Mouse (Mus musculus) G1E (cell line): ENCODE results near the gene Caml. TPM values are rescaled to one million over a fixed set of nuclear protein-coding genes. Genes with fewer than 3 reads are reported as not detected.
"Not testable (repeated sequence)": the region's sequence is repeated elsewhere in the genome, so short reads cannot be mapped to it uniquely, and the experiment has no call there.

Experiments used
- ATAC-seq: 2 replicates; pipeline ENCODE4 v1.8.0; 2016; ENCODE audit warnings: mild to moderate bottlenecking; ENCODE audit not compliant: insufficient number of reproducible peaks, poor library complexity, low FRiP score, severe bottlenecking; ENCODE audit errors: extremely low read depth
- DNase-seq: peaks from one replicate; pipeline ENCODE4 v3.0.0; 2012; ENCODE audit warnings: low spot score
- H3K27me3 ChIP-seq: 2 replicates; pipeline ENCODE4 v1.6.1; 2012; ENCODE audit warnings: mild to moderate bottlenecking, low read length, inconsistent platforms; ENCODE audit not compliant: insufficient read depth
- H3K36me3 ChIP-seq: replicated peaks from 2 replicates; pipeline ENCODE3; 2012; ENCODE audit warnings: mild to moderate bottlenecking, inconsistent platforms
- H3K4me1 ChIP-seq: 2 replicates; pipeline ENCODE4 v1.6.1; 2012; ENCODE audit warnings: low read depth, low read length, inconsistent platforms, mixed read lengths; ENCODE audit not compliant: insufficient read depth
- H3K4me3 ChIP-seq: 2 replicates; pipeline ENCODE4 v1.5.1; 2012; ENCODE audit warnings: low read depth, mild to moderate bottlenecking, inconsistent platforms, low read length, moderate library complexity, mixed read lengths
- H3K9me3 ChIP-seq: replicated peaks from 2 replicates; pipeline ENCODE4 v1.6.1; 2012; ENCODE audit warnings: inconsistent platforms
- CTCF ChIP-seq: IDR thresholded peaks from 2 replicates; pipeline ENCODE4 v1.5.1; 2012; ENCODE audit warnings: low read depth, low read length, inconsistent platforms, mixed read lengths
- GATA1 ChIP-seq: IDR thresholded peaks from 2 replicates; pipeline ENCODE4 v1.6.1; 2012; ENCODE audit warnings: borderline replicate concordance, low read length, inconsistent platforms, mixed read lengths
- GATA2 ChIP-seq: IDR thresholded peaks from 2 replicates; pipeline ENCODE4 v1.6.1; 2012; ENCODE audit warnings: low read depth, low read length, inconsistent platforms, borderline replicate concordance
- POLR2AphosphoS5 ChIP-seq: IDR thresholded peaks from 2 replicates; pipeline ENCODE4 v1.6.1; 2012; ENCODE audit warnings: low read depth, low read length, inconsistent platforms; ENCODE audit not compliant: insufficient replicate concordance
- TAL1 ChIP-seq: conservative IDR thresholded peaks from 2 replicates; pipeline ENCODE4 v1.6.1; 2012; ENCODE audit warnings: low read depth, low read length, inconsistent platforms, mixed read lengths
- polyA plus RNA-seq: library from polyadenylated mRNA; stranded (reverse); fragments of >175 nt; gene quantifications from 2 replicates; pipeline ENCODE4 v1.2.3, GENCODE M21; 2012
- total RNA-seq, 2 experiments: library from RNA; stranded (forward) in 1 of 2; stranded (reverse) in 1 of 2; fragments of 200-1000 nt in 1 of 2; fragments of >200 nt in 1 of 2; fragmentation: Nextera tagmentation in 1 of 2; gene quantifications; 2 replicates each; pipeline ENCODE4 v1.2.3; 2014 to 2017

Gene Caml
- total and polyA plus RNA-seq, 3 experiments = 24.5 to 37.2 (median 27.4) TPM

GRCm38 (mm10) chr13:55636185-55636983 lies 13.6 kb downstream of the Caml start:
- TF ChIP-seq TAL1 (no peak), POLR2AphosphoS5 (no peak), GATA2 (no peak), CTCF (no peak), GATA1 (no peak)
- Histone ChIP-seq H3K4me3 (peak overlapping the region; percentile 100; the same call in 1 of the 2 replicates), H3K36me3 (peaks cover 70% of the 10 kb centered on the region)

GRCm38 (mm10) chr13:55640480-55640879 lies 17.7 kb downstream of the Caml start:
- peak; percentile 75 for TF ChIP-seq CTCF
- peaks cover 41% of the 10 kb centered on the region for H3K4me1 ChIP-seq
- H3K27me3 ChIP-seq, H3K9me3 ChIP-seq, ATAC-seq, H3K4me3 ChIP-seq: not testable (repeated sequence)
- peak; percentile 25 for DNase-seq
- H3K36me3 ChIP-seq = peaks cover 86% of the 10 kb centered on the region

More at GRCm38 (mm10) chr13:55636185-55636983, 13.6 kb downstream of the Caml start:
- H3K27me3 ChIP-seq = no peaks in the 10 kb centered on the region
- no peaks in the 10 kb centered on the region for H3K9me3 ChIP-seq
- H3K4me1 ChIP-seq = peaks cover 38% of the 10 kb centered on the region
- DNase-seq = no peak
- ATAC-seq = no peak

- no peaks in the 10 kb centered on the region for H3K9me3 ChIP-seq
- H3K4me3 ChIP-seq = no peak overlapping the region
- no peaks in the 10 kb centered on the region for H3K27me3 ChIP-seq
- TF ChIP-seq TAL1 = no peak
- no peak for TF ChIP-seq GATA2
- 0 out of 2 replicates have a peak, but pooled peaks have one; percentile 11 for TF ChIP-seq CTCF
- no peak for DNase-seq
- peaks cover 93% of the 10 kb centered on the region for H3K36me3 ChIP-seq
- no peak for ATAC-seq
- H3K4me1 ChIP-seq = peaks cover 13% of the 10 kb centered on the region
These were observed 21.7 kb downstream of the Caml start for GRCm38 (mm10) chr13:55644525-55644924.

GRCm38 (mm10) chr13:55650098-55650497 lies 27.3 kb downstream of the Caml start:
- Histone ChIP-seq H3K27me3 (no peaks in the 10 kb centered on the region), H3K4me1 (peaks cover 3% of the 10 kb centered on the region; the same call in 1 of the 2 replicates), H3K4me3 (no peak overlapping the region), H3K9me3 (no peaks in the 10 kb centered on the region), H3K36me3 (peaks cover 100% of the 10 kb centered on the region)
- TF ChIP-seq TAL1 = no peak
- no peak for TF ChIP-seq CTCF
- TF ChIP-seq GATA2 = no peak
- TF ChIP-seq GATA1 = no peak
- no peak for TF ChIP-seq POLR2AphosphoS5
- ATAC-seq = no peak
- DNase-seq = no peak

- Histone ChIP-seq H3K9me3 (no peaks in the 10 kb centered on the region), H3K36me3 (peaks cover 100% of the 10 kb centered on the region), H3K4me1 (peaks cover 3% of the 10 kb centered on the region; the same call in 1 of the 2 replicates), H3K27me3 (no peaks in the 10 kb centered on the region), H3K4me3 (no peak overlapping the region)
- TF ChIP-seq CTCF = no peak
- no peak for TF ChIP-seq GATA2
- DNase-seq (no peak), ATAC-seq (no peak)
These were observed 28.2 kb downstream of the Caml start for GRCm38 (mm10) chr13:55650980-55651379.

GRCm38 (mm10) chr13:55668550-55668949 lies 45.7 kb downstream of the Caml start:
- ATAC-seq = no peak
- TF ChIP-seq TAL1 = no peak
- no peak for TF ChIP-seq GATA2
- TF ChIP-seq GATA1 = no peak
- TF ChIP-seq CTCF = no peak
- TF ChIP-seq POLR2AphosphoS5 = no peak
- no peak for DNase-seq
- Histone ChIP-seq H3K9me3 (no peaks in the 10 kb centered on the region), H3K36me3 (peaks cover 92% of the 10 kb centered on the region), H3K27me3 (no peaks in the 10 kb centered on the region), H3K4me3 (no peak overlapping the region), H3K4me1 (no peaks in the 10 kb centered on the region)
